Mouse (Mus musculus) bone marrow, adult 2 months (tissue): ENCODE measurements around the gene Gpx3. TPM values are rescaled to one million over a fixed set of nuclear protein-coding genes. Genes with fewer than 3 reads are reported as not detected.

Experiments used
- H3K27ac ChIP-seq: fragments of 200-500 bp; 2 replicates; pipeline ENCODE4 v1.5.1; 2012; ENCODE audit warnings: low read depth, mild to moderate bottlenecking, control low read depth, inconsistent platforms, low read length; ENCODE audit not compliant: control insufficient read depth, poor library complexity, insufficient read depth
- H3K4me1 ChIP-seq: fragments of 200-500 bp; 2 replicates; pipeline ENCODE4 v1.6.1; 2011; ENCODE audit warnings: low read length; ENCODE audit not compliant: control insufficient read depth, insufficient read depth
- H3K4me3 ChIP-seq: fragments of 200-500 bp; replicated peaks from 2 replicates; pipeline ENCODE3; 2011; ENCODE audit warnings: mild to moderate bottlenecking, low read depth, low read length, control low read depth; ENCODE audit not compliant: control insufficient read depth
- CTCF ChIP-seq: fragments of 200-500 bp; IDR thresholded peaks from 2 replicates; pipeline ENCODE4 v1.5.1; 2011; ENCODE audit warnings: low read length, control low read depth; ENCODE audit not compliant: control insufficient read depth, insufficient read depth
- POLR2A ChIP-seq: fragments of 200-500 bp; IDR thresholded peaks from 2 replicates; pipeline ENCODE4 v1.6.1; 2011; ENCODE audit warnings: low read depth, mild to moderate bottlenecking, control low read depth, low read length, borderline replicate concordance; ENCODE audit not compliant: control insufficient read depth
- WGBS: fragments of 180-500 bp; shearing (Covaris S2); methylation state at CpG from one replicate; pipeline ENCODE4 v1.1.7; 2018; 5-methylcytosine and 5-hydroxymethylcytosine counted together
- polyA plus RNA-seq: library from polyadenylated mRNA; stranded (reverse); fragments of >200 nt; gene quantifications from 2 replicates; pipeline ENCODE4 v1.2.4, GENCODE M21; 2011; ENCODE audit warnings: low replicate concordance; ENCODE audit not compliant: missing spikeins, insufficient read depth, insufficient read length

Gpx3 gene
- polyA plus RNA-seq, 1 experiment = 132 TPM

- no peaks in the 10 kb centered on the region for H3K4me1 ChIP-seq
- 85% methylated on average over 5 of the region's 5 CpGs for WGBS
- no peak overlapping the region for H3K27ac ChIP-seq
- no peak for TF ChIP-seq POLR2A
- TF ChIP-seq CTCF = no peak
- H3K4me3 ChIP-seq = no peak overlapping the region
Measured at GRCm38 (mm10) chr11:54876031-54876430, 26.2 kb upstream of the Gpx3 start.

- WGBS = 60% methylated on average over 6 of the region's 6 CpGs
- Histone ChIP-seq H3K27ac (no peak overlapping the region), H3K4me1 (peaks cover 3% of the 10 kb centered on the region; the same call in 1 of the 2 replicates), H3K4me3 (no peak overlapping the region)
- TF ChIP-seq POLR2A (no peak), CTCF (no peak)
Measured at GRCm38 (mm10) chr11:54878893-54879292, 23.4 kb upstream of the Gpx3 start.

GRCm38 (mm10) chr11:54879434-54879833, 22.8 kb upstream of the Gpx3 start:
- H3K4me1 ChIP-seq = peaks cover 5% of the 10 kb centered on the region; the same call in 1 of the 2 replicates
- TF ChIP-seq POLR2A (no peak), CTCF (peak; percentile 56)
- no peak overlapping the region for H3K4me3 ChIP-seq
- no peak overlapping the region for H3K27ac ChIP-seq
- 20% methylated on average over 4 of the region's 4 CpGs for WGBS

- WGBS = 72% methylated on average over 10 of the region's 10 CpGs
- no peak overlapping the region for H3K4me3 ChIP-seq
- no peak overlapping the region for H3K27ac ChIP-seq
- peaks cover 5% of the 10 kb centered on the region; the same call in 1 of the 2 replicates for H3K4me1 ChIP-seq
- TF ChIP-seq POLR2A (no peak), CTCF (no peak)
Measured at GRCm38 (mm10) chr11:54879922-54880321, 22.3 kb upstream of the Gpx3 start.

- 78% methylated on average over 2 of the region's 2 CpGs for WGBS
- TF ChIP-seq CTCF (no peak), POLR2A (no peak)
- no peak overlapping the region for H3K27ac ChIP-seq
Measured at GRCm38 (mm10) chr11:54881051-54881474, 21.2 kb upstream of the Gpx3 start.

GRCm38 (mm10) chr11:54882671-54883070, 19.6 kb upstream of the Gpx3 start:
- TF ChIP-seq CTCF = no peak
- TF ChIP-seq POLR2A = no peak
- no peak overlapping the region for H3K27ac ChIP-seq
- 48% methylated on average over 8 of the region's 8 CpGs for WGBS
- H3K4me1 ChIP-seq = peaks cover 6% of the 10 kb centered on the region; the same call in 1 of the 2 replicates
- H3K4me3 ChIP-seq = no peak overlapping the region

More at GRCm38 (mm10) chr11:54881051-54881474, 21.2 kb upstream of the Gpx3 start:
- no peak overlapping the region for H3K4me3 ChIP-seq
- peaks cover 6% of the 10 kb centered on the region; the same call in 1 of the 2 replicates for H3K4me1 ChIP-seq

GRCm38 (mm10) chr11:54884197-54884828, 17.9 kb upstream of the Gpx3 start:
- WGBS = 29% methylated on average over 5 of the region's 5 CpGs
- peak overlapping the region; percentile 78 for H3K27ac ChIP-seq
- no peak overlapping the region for H3K4me3 ChIP-seq
- H3K4me1 ChIP-seq = peaks cover 6% of the 10 kb centered on the region; the same call in 1 of the 2 replicates
- TF ChIP-seq CTCF (no peak), POLR2A (no peak)

- TF ChIP-seq POLR2A (no peak), CTCF (no peak)
- peak overlapping the region; percentile 78 for H3K27ac ChIP-seq
- WGBS = 16% methylated on average over 5 of the region's 5 CpGs
- peaks cover 6% of the 10 kb centered on the region; the same call in 1 of the 2 replicates for H3K4me1 ChIP-seq
- no peak overlapping the region for H3K4me3 ChIP-seq
Measured at GRCm38 (mm10) chr11:54884937-54885336, 17.3 kb upstream of the Gpx3 start.
